Mouse (Mus musculus) ES-Bruce4 (cell line): ENCODE results near the gene Ugdh. TPM values are rescaled to one million over a fixed set of nuclear protein-coding genes. Genes with fewer than 3 reads are reported as not detected.

ENCODE experiments used
- H3K27ac ChIP-seq: 2 replicates; pipeline ENCODE4 v1.5.1; 2012; ENCODE audit warnings: low read length, inconsistent platforms; ENCODE audit not compliant: insufficient read depth
- H3K27me3 ChIP-seq: 2 replicates; pipeline ENCODE4 v1.6.1; 2012; ENCODE audit warnings: mild to moderate bottlenecking, low read length, inconsistent platforms; ENCODE audit not compliant: control insufficient read depth, poor library complexity, insufficient read depth, severe bottlenecking
- H3K36me3 ChIP-seq: 2 replicates; pipeline ENCODE4 v1.6.1; 2012; ENCODE audit warnings: inconsistent platforms, mild to moderate bottlenecking, low read length, moderate library complexity; ENCODE audit not compliant: control insufficient read depth, poor library complexity, insufficient read depth, severe bottlenecking
- H3K4me1 ChIP-seq: one replicate; pipeline ENCODE4 v1.8.1; 2011; ENCODE audit warnings: low read length; ENCODE audit not compliant: control insufficient read depth, insufficient read depth
- H3K4me3 ChIP-seq: 2 replicates; pipeline ENCODE4 v1.5.1; 2011; ENCODE audit warnings: low read depth, mild to moderate bottlenecking, low read length
- H3K9ac ChIP-seq: 2 replicates; pipeline ENCODE4 v1.6.1; 2012; ENCODE audit warnings: low read depth, mild to moderate bottlenecking, inconsistent platforms; ENCODE audit not compliant: poor library complexity, severe bottlenecking
- H3K9me3 ChIP-seq: replicated peaks from 2 replicates; pipeline ENCODE4 v1.6.1; 2012; ENCODE audit warnings: mild to moderate bottlenecking, low read length, inconsistent platforms; ENCODE audit not compliant: control insufficient read depth, poor library complexity, insufficient read depth, severe bottlenecking
- CTCF ChIP-seq: IDR thresholded peaks from one replicate; pipeline ENCODE4 v1.8.1; 2011; ENCODE audit warnings: low read depth, low read length
- EP300 ChIP-seq: IDR thresholded peaks from 2 replicates; pipeline ENCODE4 v1.6.1; 2011; ENCODE audit warnings: low read depth, low read length; ENCODE audit not compliant: insufficient read depth
- POLR2A ChIP-seq: IDR thresholded peaks from one replicate; pipeline ENCODE4 v1.8.1; 2011; ENCODE audit warnings: low read length; ENCODE audit not compliant: insufficient read depth
- polyA plus RNA-seq: library from polyadenylated mRNA; stranded (reverse); fragments of >200 nt; gene quantifications from 2 replicates; pipeline ENCODE4 v1.2.4, GENCODE M21; 2011; ENCODE audit warnings: low read depth; ENCODE audit not compliant: missing spikeins, insufficient read depth, insufficient read length

Gene Ugdh
- polyA plus RNA-seq, 1 experiment: 31.4 TPM

GRCm38 (mm10) chr5:65475806-65476205 lies 40.1 kb upstream of the Ugdh start:
- TF ChIP-seq EP300: no peak
- no peak for TF ChIP-seq CTCF
- no peak for TF ChIP-seq POLR2A

DNA sequence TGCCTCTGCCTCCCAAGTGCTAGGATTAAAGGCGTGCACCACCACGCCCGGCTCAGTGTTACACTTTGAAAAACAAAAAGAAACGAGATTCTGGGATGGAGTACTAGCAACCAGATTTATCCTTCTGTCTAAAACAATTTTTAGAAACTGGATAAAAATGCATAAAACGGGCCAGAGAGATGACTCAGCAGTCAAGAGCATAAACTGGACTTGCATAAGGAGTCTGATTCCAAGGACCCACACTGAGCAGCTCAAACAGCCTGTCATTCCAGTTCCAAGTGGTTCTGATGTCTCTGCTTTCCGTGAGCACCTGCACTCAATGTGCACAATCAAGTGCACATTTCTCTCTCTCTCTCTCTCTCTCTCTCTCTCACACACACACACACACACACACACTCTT lies 34.0 kb upstream of the Ugdh start:
- H3K9me3 ChIP-seq: no peaks in the 10 kb centered on the region
- no peaks in the 10 kb centered on the region for H3K27me3 ChIP-seq

More at GRCm38 (mm10) chr5:65475806-65476205, 40.1 kb upstream of the Ugdh start:
- H3K36me3 ChIP-seq: no peaks in the 10 kb centered on the region
- H3K4me1 ChIP-seq: no peaks in the 10 kb centered on the region
- H3K27ac ChIP-seq: no peak overlapping the region
- H3K9ac ChIP-seq: no peak overlapping the region
- H3K4me3 ChIP-seq: no peak overlapping the region
- H3K9me3 ChIP-seq: no peaks in the 10 kb centered on the region
- no peaks in the 10 kb centered on the region for H3K27me3 ChIP-seq

DNA sequence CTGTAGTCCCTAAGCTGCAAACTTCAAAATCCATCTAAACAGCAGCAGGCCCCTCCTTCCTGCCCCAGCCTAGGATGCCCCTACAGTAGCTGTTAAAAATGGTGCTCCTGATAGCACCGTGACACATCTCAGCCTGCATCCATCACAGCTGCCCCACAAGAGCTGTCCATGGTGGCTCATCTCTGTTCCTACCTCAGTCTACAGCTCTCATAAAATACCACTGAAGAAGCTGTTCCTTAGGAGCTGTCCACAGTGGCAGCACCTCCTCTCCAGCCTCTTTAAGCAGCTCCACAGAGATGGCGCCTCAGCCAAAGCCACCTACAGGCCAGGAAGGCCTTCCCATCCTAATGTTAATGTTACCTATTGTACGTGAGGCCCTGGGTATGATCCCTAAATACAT lies 31.2 kb upstream of the Ugdh start:
- H3K4me1 ChIP-seq: no peaks in the 10 kb centered on the region
- TF ChIP-seq CTCF (peak; percentile 14), POLR2A (no peak), EP300 (no peak)
- no peak overlapping the region for H3K27ac ChIP-seq
- H3K9me3 ChIP-seq: no peaks in the 10 kb centered on the region
- H3K27me3 ChIP-seq: no peaks in the 10 kb centered on the region
- H3K9ac ChIP-seq: no peak overlapping the region
- no peak overlapping the region for H3K4me3 ChIP-seq
- H3K36me3 ChIP-seq: no peaks in the 10 kb centered on the region

More for the DNA sequence above, 34.0 kb upstream of the Ugdh start:
- Histone ChIP-seq H3K36me3 (no peaks in the 10 kb centered on the region), H3K9ac (no peak overlapping the region), H3K27ac (no peak overlapping the region), H3K4me3 (no peak overlapping the region), H3K4me1 (no peaks in the 10 kb centered on the region)
- TF ChIP-seq CTCF: no peak
- TF ChIP-seq POLR2A: no peak
- TF ChIP-seq EP300: no peak

DNA sequence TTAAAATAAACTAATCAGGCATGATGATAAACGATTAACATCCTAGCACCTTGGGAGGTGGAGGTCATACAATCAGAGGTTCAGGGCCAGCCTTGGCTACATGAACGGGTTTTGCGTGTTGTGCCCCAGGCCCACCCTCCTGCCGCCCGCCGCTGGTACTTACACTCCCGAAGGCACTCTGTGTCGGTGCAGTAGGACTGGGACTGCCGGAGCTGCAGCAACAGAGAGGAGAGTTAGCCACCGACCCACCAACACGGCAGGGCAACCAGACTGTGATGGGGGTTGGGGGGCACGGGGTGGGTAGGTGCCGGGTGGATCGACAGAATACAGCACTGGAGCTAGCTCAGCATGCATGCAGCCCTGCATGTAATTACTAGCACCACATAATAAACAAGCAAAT lies 24.6 kb upstream of the Ugdh start:
- Histone ChIP-seq H3K4me1 (no peaks in the 10 kb centered on the region), H3K27me3 (no peaks in the 10 kb centered on the region), H3K9me3 (no peaks in the 10 kb centered on the region), H3K4me3 (no peak overlapping the region), H3K36me3 (no peaks in the 10 kb centered on the region; the same call in 1 of the 2 replicates), H3K9ac (no peak overlapping the region), H3K27ac (no peak overlapping the region)
- TF ChIP-seq EP300: no peak
- no peak for TF ChIP-seq POLR2A
- no peak for TF ChIP-seq CTCF

GRCm38 (mm10) chr5:65459454-65459853 lies 23.7 kb upstream of the Ugdh start:
- H3K27me3 ChIP-seq: no peaks in the 10 kb centered on the region
- H3K36me3 ChIP-seq: no peaks in the 10 kb centered on the region; the same call in 1 of the 2 replicates
- TF ChIP-seq POLR2A (no peak), CTCF (no peak), EP300 (no peak)
- H3K9me3 ChIP-seq: no peaks in the 10 kb centered on the region
- no peak overlapping the region for H3K27ac ChIP-seq
- no peak overlapping the region for H3K4me3 ChIP-seq
- no peak overlapping the region for H3K9ac ChIP-seq
- H3K4me1 ChIP-seq: no peaks in the 10 kb centered on the region

- no peak for TF ChIP-seq POLR2A
- no peak for TF ChIP-seq CTCF
- no peak for TF ChIP-seq EP300
- no peaks in the 10 kb centered on the region; the same call in 1 of the 2 replicates for H3K36me3 ChIP-seq
Observed at GRCm38 (mm10) chr5:65457846-65458245, 22.1 kb upstream of the Ugdh start.

More at GRCm38 (mm10) chr5:65457846-65458245, 22.1 kb upstream of the Ugdh start:
- no peaks in the 10 kb centered on the region for H3K9me3 ChIP-seq
- H3K27me3 ChIP-seq: no peaks in the 10 kb centered on the region
- H3K4me3 ChIP-seq: no peak overlapping the region
- no peaks in the 10 kb centered on the region for H3K4me1 ChIP-seq
- H3K27ac ChIP-seq: no peak overlapping the region
- H3K9ac ChIP-seq: no peak overlapping the region
